Mouse (Mus musculus) MEL (cell line): ENCODE data around the gene Mlycd. TPM values are rescaled to one million over a fixed set of nuclear protein-coding genes. Genes with fewer than 3 reads are reported as not detected.

ENCODE experiments used
- DNase-seq: peaks from one replicate; pipeline ENCODE4 v3.0.0; 2011; ENCODE audit warnings: low read depth, low spot score
- H3K27ac ChIP-seq: 2 replicates; pipeline ENCODE4 v1.5.1; 2012; ENCODE audit warnings: low read depth, mild to moderate bottlenecking, control low read depth, low read length, moderate library complexity; ENCODE audit not compliant: control insufficient read depth
- H3K27me3 ChIP-seq, 2 experiments: fragments of 150-350 bp in 1 of 2; sonication (generic) in 1 of 2; 2 replicates each; pipeline ENCODE4 v1.6.1; 2012; ENCODE audit warnings: low read length in 2 of 2, mild to moderate bottlenecking in 2 of 2, improper control_type of control experiment in 1 of 2, moderate library complexity in 1 of 2; ENCODE audit not compliant: insufficient read depth in 2 of 2, control insufficient read depth in 1 of 2
- H3K36me3 ChIP-seq, 2 experiments: 2 replicates each; pipeline ENCODE4 v1.6.1; 2012 to 2014; ENCODE audit warnings: low read length in 2 of 2, improper control_type of control experiment in 1 of 2, inconsistent platforms in 1 of 2, mild to moderate bottlenecking in 1 of 2; ENCODE audit not compliant: insufficient read depth in 2 of 2, control insufficient read depth in 1 of 2
- H3K4me1 ChIP-seq, 2 experiments: fragments of 150-350 bp in 1 of 2; sonication (generic) in 1 of 2; 2 replicates each; pipeline ENCODE4 v1.6.1; 2012; ENCODE audit warnings: low read length in 2 of 2, improper control_type of control experiment in 1 of 2, mild to moderate bottlenecking in 1 of 2; ENCODE audit not compliant: insufficient read depth in 2 of 2, control insufficient read depth in 1 of 2
- H3K4me3 ChIP-seq, 2 experiments: fragments of 150-350 bp in 1 of 2; sonication (generic) in 1 of 2; 2 replicates each; pipeline ENCODE4 v1.5.1; 2012; ENCODE audit warnings: low read depth in 2 of 2, low read length in 2 of 2, mild to moderate bottlenecking in 2 of 2, moderate library complexity in 2 of 2, control low read depth in 1 of 2, improper control_type of control experiment in 1 of 2; ENCODE audit not compliant: control insufficient read depth in 1 of 2, insufficient read depth in 1 of 2
- H3K79me2 ChIP-seq: 2 replicates; pipeline ENCODE4 v1.6.1; 2012; ENCODE audit warnings: mild to moderate bottlenecking, low read length, moderate library complexity; ENCODE audit not compliant: control insufficient read depth, poor library complexity, insufficient read depth
- H3K9ac ChIP-seq: 2 replicates; pipeline ENCODE4 v1.6.1; 2012; ENCODE audit warnings: low read depth, mild to moderate bottlenecking, control low read depth, low read length, moderate library complexity; ENCODE audit not compliant: control insufficient read depth, poor library complexity, severe bottlenecking
- H3K9me3 ChIP-seq: fragments of 150-350 bp; sonication (generic); replicated peaks from 2 replicates; pipeline ENCODE4 v1.6.1; 2012; ENCODE audit warnings: mild to moderate bottlenecking, low read length, improper control_type of control experiment, moderate library complexity; ENCODE audit not compliant: insufficient read depth
- CTCF ChIP-seq, 3 experiments: IDR thresholded peaks in 2 of 3; conservative IDR thresholded peaks in 1 of 3; 2 replicates each; pipeline ENCODE4 v1.5.1; 2011 to 2012; ENCODE audit warnings: low read length in 3 of 3, low read depth in 2 of 3, mild to moderate bottlenecking in 2 of 3, improper control_type of control experiment in 1 of 3, inconsistent platforms in 1 of 3, mixed read lengths in 1 of 3, moderate library complexity in 1 of 3; ENCODE audit not compliant: control insufficient read depth in 1 of 3, insufficient read depth in 1 of 3, poor library complexity in 1 of 3, severe bottlenecking in 1 of 3
- ETS1 ChIP-seq: IDR thresholded peaks from 2 replicates; pipeline ENCODE4 v1.6.1; 2012; ENCODE audit warnings: low read depth, mild to moderate bottlenecking, inconsistent platforms, low read length, improper control_type of control experiment, moderate library complexity
- GATA1 ChIP-seq: IDR thresholded peaks from 2 replicates; pipeline ENCODE4 v1.6.1; 2011; ENCODE audit warnings: low read depth, low read length, improper control_type of control experiment
- MAFK ChIP-seq: IDR thresholded peaks from 2 replicates; pipeline ENCODE4 v1.6.1; 2011; ENCODE audit warnings: low read depth, mild to moderate bottlenecking, low read length, improper control_type of control experiment, borderline replicate concordance
- MAX ChIP-seq: IDR thresholded peaks from 2 replicates; pipeline ENCODE4 v1.6.1; 2011; ENCODE audit warnings: low read length, improper control_type of control experiment
- MXI1 ChIP-seq: IDR thresholded peaks from 2 replicates; pipeline ENCODE4 v1.6.1; 2011; ENCODE audit warnings: mild to moderate bottlenecking, low read depth, low read length, improper control_type of control experiment
- MYB ChIP-seq: IDR thresholded peaks from 2 replicates; pipeline ENCODE4 v1.6.1; 2011; ENCODE audit warnings: mild to moderate bottlenecking, low read depth, low read length, improper control_type of control experiment
- NRF1 ChIP-seq: IDR thresholded peaks from 2 replicates; pipeline ENCODE4 v1.6.1; 2014; ENCODE audit warnings: low read depth, mild to moderate bottlenecking, inconsistent platforms, low read length, improper control_type of control experiment, moderate library complexity; ENCODE audit not compliant: poor library complexity, insufficient read depth, severe bottlenecking
- POLR2AphosphoS2 ChIP-seq: IDR thresholded peaks from 2 replicates; pipeline ENCODE4 v1.6.1; 2011; ENCODE audit warnings: low read length, improper control_type of control experiment
- RAD21 ChIP-seq: IDR thresholded peaks from 2 replicates; pipeline ENCODE4 v1.6.1; 2011; ENCODE audit warnings: mild to moderate bottlenecking, low read depth, low read length, improper control_type of control experiment
- RCOR1 ChIP-seq: IDR thresholded peaks from 2 replicates; pipeline ENCODE4 v1.6.1; 2012; ENCODE audit warnings: low read depth, mild to moderate bottlenecking, inconsistent platforms, low read length, improper control_type of control experiment
- TAL1 ChIP-seq: IDR thresholded peaks from 2 replicates; pipeline ENCODE4 v1.6.1; 2012; ENCODE audit warnings: mild to moderate bottlenecking, inconsistent platforms, low read length, moderate library complexity, mixed read lengths
- TBP ChIP-seq: IDR thresholded peaks from 2 replicates; pipeline ENCODE4 v1.8.0; 2011; ENCODE audit warnings: low read depth, low read length, improper control_type of control experiment
- TCF12 ChIP-seq: IDR thresholded peaks from 2 replicates; pipeline ENCODE4 v1.6.1; 2014; ENCODE audit warnings: low read depth, mild to moderate bottlenecking, inconsistent platforms, low read length, improper control_type of control experiment, moderate library complexity
- USF1 ChIP-seq: IDR thresholded peaks from 2 replicates; pipeline ENCODE4 v1.6.1; 2014; ENCODE audit warnings: low read depth, mild to moderate bottlenecking, inconsistent platforms, low read length, improper control_type of control experiment, moderate library complexity
- USF2 ChIP-seq, 2 experiments: IDR thresholded peaks; 2 replicates each; pipeline ENCODE4 v1.6.1; 2011 to 2012; ENCODE audit warnings: improper control_type of control experiment in 2 of 2, low read length in 2 of 2, borderline replicate concordance in 1 of 2, inconsistent platforms in 1 of 2, low read depth in 1 of 2, mild to moderate bottlenecking in 1 of 2; ENCODE audit not compliant: insufficient read depth in 1 of 2
- ZC3H11A ChIP-seq: IDR thresholded peaks from 2 replicates; pipeline ENCODE4 v1.6.1; 2012; ENCODE audit warnings: low read depth, mild to moderate bottlenecking, inconsistent platforms, low read length, improper control_type of control experiment
- ZKSCAN1 ChIP-seq: IDR thresholded peaks from 2 replicates; pipeline ENCODE4 v1.6.1; 2012; ENCODE audit warnings: low read depth, mild to moderate bottlenecking, inconsistent platforms, low read length, improper control_type of control experiment, moderate library complexity
- ZNF384 ChIP-seq: IDR thresholded peaks from 2 replicates; pipeline ENCODE4 v1.6.1; 2012; ENCODE audit warnings: low read depth, mild to moderate bottlenecking, inconsistent platforms, low read length, improper control_type of control experiment
- polyA plus RNA-seq, 2 experiments: library from polyadenylated mRNA; stranded (reverse) in 1 of 2; unstranded in 1 of 2; fragments of >175 nt in 1 of 2; fragments of >200 nt in 1 of 2; gene quantifications; 2 replicates each; pipeline versions ENCODE4 v1.2.1 to v1.2.4; 2012; ENCODE audit warnings: low replicate concordance in 2 of 2, low read depth in 1 of 2; ENCODE audit not compliant: insufficient read length in 2 of 2, insufficient read depth in 1 of 2, missing spikeins in 1 of 2
- total RNA-seq: library from RNA; depleted of rRNA; stranded (reverse); fragments of 300-350 nt; gene quantifications from 2 replicates; pipeline ENCODE4 v1.2.3, GENCODE M21; 2012

Gene Mlycd
- total and polyA plus RNA-seq, 3 experiments = 7.2 to 13.2 TPM; not detected in 1

GRCm38 (mm10) chr8:119433582-119434174 is 39.0 kb downstream of the Mlycd start, which contains the start of gene Osgin1:
Osgin1 (plus strand) TSS chr8:119434124.
- DNase-seq = no peak
- Histone ChIP-seq H3K27me3 (no peaks in the 10 kb centered on the region), H3K4me1 (peaks cover 0 to 8% of the 10 kb centered on the region in 2 experiments; a peak in 2 of 4 replicates), H3K36me3 (peaks cover 0 to 2% of the 10 kb centered on the region in 2 experiments; a peak in 2 of 4 replicates), H3K9ac (no peak within 1 kb of the TSS), H3K79me2 (no peaks in the 10 kb centered on the region), H3K9me3 (no peaks in the 10 kb centered on the region), H3K27ac (no peak within 1 kb of the TSS), H3K4me3 (no peak within 1 kb of the TSS)
- TF ChIP-seq GATA1 (no peak), ZKSCAN1 (no peak), USF1 (no peak), POLR2AphosphoS2 (no peak), NRF1 (no peak), USF2 (IDR thresholded peaks at IDR 0.05; ENCODE audit: borderline replicate concordance in 1 of 2, insufficient read depth in 1 of 2, low read depth in 1 of 2, low read length in 2 of 2) (no peak), ETS1 (no peak), MAFK (no peak), TBP (no peak), MXI1 (no peak), RCOR1 (no peak), TCF12 (no peak), ZNF384 (no peak)

- Histone ChIP-seq H3K27ac (no peak overlapping the region), H3K9me3 (no peaks in the 10 kb centered on the region), H3K9ac (no peak overlapping the region), H3K27me3 (no peaks in the 10 kb centered on the region), H3K79me2 (no peaks in the 10 kb centered on the region), H3K4me3 (no peak overlapping the region), H3K36me3 (peaks cover 0 to 2% of the 10 kb centered on the region in 2 experiments; a peak in 2 of 4 replicates), H3K4me1 (peaks cover 0 to 8% of the 10 kb centered on the region in 2 experiments; a peak in 2 of 4 replicates)
- no peak for TF ChIP-seq ETS1
- DNase-seq = no peak
Observed at GRCm38 (mm10) chr8:119434569-119434968, 39.9 kb downstream of the Mlycd start.

GRCm38 (mm10) chr8:119435527-119435926 is 40.8 kb downstream of the Mlycd start:
- no peak overlapping the region for H3K27ac ChIP-seq

More at GRCm38 (mm10) chr8:119435527-119435926, 40.8 kb downstream of the Mlycd start:
- no peaks in the 10 kb centered on the region for H3K9me3 ChIP-seq
- H3K27me3 ChIP-seq = no peaks in the 10 kb centered on the region
- no peak overlapping the region for H3K9ac ChIP-seq
- H3K36me3 ChIP-seq = peaks cover 0 to 2% of the 10 kb centered on the region in 2 experiments; a peak in 2 of 4 replicates
- H3K4me1 ChIP-seq = peaks cover 0 to 8% of the 10 kb centered on the region in 2 experiments; a peak in 2 of 4 replicates
- TF ChIP-seq RAD21 (no peak), TAL1 (no peak), CTCF (IDR thresholded peaks at IDR 0.05 in 2 of 3, conservative IDR thresholded peaks at IDR 0.05 in 1 of 3; ENCODE audit: control insufficient read depth in 1 of 3, insufficient read depth in 1 of 3, low read depth in 2 of 3, low read length in 3 of 3, poor library complexity in 1 of 3, severe bottlenecking in 1 of 3) (no peak), TCF12 (no peak), ZC3H11A (no peak), MYB (no peak), ETS1 (no peak), MAX (no peak)
- H3K4me3 ChIP-seq = no peak overlapping the region
- no peaks in the 10 kb centered on the region for H3K79me2 ChIP-seq
- DNase-seq = no peak
